Mouse (Mus musculus) left cerebral cortex, adult 6 months (tissue): ENCODE data around the gene Cenpm. TPM values are rescaled to one million over a fixed set of nuclear protein-coding genes. Genes with fewer than 3 reads are reported as not detected.

Experiments used
- long read RNA-seq, 2 experiments: library from polyadenylated mRNA; unstranded; transcript quantifications; one replicate each; pipeline ENCODE4 v2.0.0; 2019 to 2020
- polyA plus RNA-seq: library from polyadenylated mRNA; unstranded; fragments of <200 nt; fragmentation: Nextera tagmentation; gene quantifications from 2 replicates; pipeline ENCODE4 v1.2.3, GENCODE M21; 2021

The Cenpm gene
- 13.8 and 14.9 TPM in 2 replicates for polyA plus RNA-seq
- long read RNA-seq, experiment 1, partial matches to known transcripts: 3 of 9 reads
- long read RNA-seq, experiment 1, other reads (novel, unspliced or antisense): 4 of 9 reads
- long read RNA-seq, experiment 2, partial matches to known transcripts: 1 of 12 reads
- long read RNA-seq, experiment 2, other reads (novel, unspliced or antisense): 4 of 12 reads

GRCm38 (mm10) chr15:82244115-82244804, at the start of gene Cenpm:
Gene Cenpm, minus strand, starts transcription at chr15:82244748.

GRCm38 (mm10) chr15:82274593-82274926, 30.0 kb upstream of the Cenpm start, which contains the start of gene Sept3:
Gene Sept3, plus strand, starts transcription at chr15:82274893.

GRCm38 (mm10) chr15:82252097-82252496, 7.5 kb upstream of the Cenpm start, which contains the start of gene 1500009C09Rik:
Gene 1500009C09Rik, plus strand, starts transcription at chr15:82252397.

GRCm38 (mm10) chr15:82223657-82224601, 20.6 kb downstream of the Cenpm start, which contains the start of gene Tnfrsf13c:
Gene Tnfrsf13c, minus strand, starts transcription at chr15:82224369.

GRCm38 (mm10) chr15:82212752-82213063, 31.8 kb downstream of the Cenpm start, which contains the start of gene Shisa8:
Gene Shisa8, minus strand, starts transcription at chr15:82212815.

Other genes starting within 250 kb of the Cenpm start
- 48.9 and 88.1 TPM in 2 replicates for gene Desi1, start 210.9 kb downstream of the Cenpm start, polyA plus RNA-seq
- 245 and 274 TPM in 2 replicates for gene Snu13, start 197.2 kb downstream of the Cenpm start, polyA plus RNA-seq
- gene 4930407I10Rik, start 185.6 kb downstream of the Cenpm start, polyA plus RNA-seq: not detected in 2 replicates
- gene Mei1, start 174.8 kb downstream of the Cenpm start, polyA plus RNA-seq: 1.9 and 2.9 TPM in 2 replicates
- gene Ccdc134, start 116.8 kb downstream of the Cenpm start, polyA plus RNA-seq: 6.2 and 6.4 TPM in 2 replicates
- gene Srebf2, start 97.6 kb downstream of the Cenpm start, polyA plus RNA-seq: 57.0 and 87.6 TPM in 2 replicates
- 0.93 and 1.9 TPM in 2 replicates for gene Shisa8, start 31.9 kb downstream of the Cenpm start, polyA plus RNA-seq
- gene Tnfrsf13c, start 20.4 kb downstream of the Cenpm start, polyA plus RNA-seq: 0.23 TPM in 2 replicates
- gene 1500009C09Rik, start 7.6 kb upstream of the Cenpm start, polyA plus RNA-seq: 24.0 and 32.9 TPM in 2 replicates
- gene Sept3, start 30.1 kb upstream of the Cenpm start, polyA plus RNA-seq: 85.5 and 117 TPM in 2 replicates
- gene Wbp2nl, start 54.2 kb upstream of the Cenpm start, polyA plus RNA-seq: not detected in 2 replicates
- gene Naga, start 94.2 kb upstream of the Cenpm start, polyA plus RNA-seq: 23.6 and 25.5 TPM in 2 replicates
- 0.79 and 0.91 TPM in 2 replicates for gene Pheta2, start 94.2 kb upstream of the Cenpm start, polyA plus RNA-seq
- gene Smdt1, start 94.2 kb upstream of the Cenpm start, polyA plus RNA-seq: 859 and 926 TPM in 2 replicates
- gene Ndufa6, start 109.6 kb upstream of the Cenpm start, polyA plus RNA-seq: 991 and 1,014 TPM in 2 replicates
- 15.5 and 16.5 TPM in 2 replicates for gene Cyp2d22, start 135.5 kb upstream of the Cenpm start, polyA plus RNA-seq
- gene Cyp2d11, start 149.3 kb upstream of the Cenpm start, polyA plus RNA-seq: not detected in 2 replicates
- not detected in 2 replicates for gene Cyp2d10, start 162.4 kb upstream of the Cenpm start, polyA plus RNA-seq
- not detected in 2 replicates for gene Cyp2d9, start 188.7 kb upstream of the Cenpm start, polyA plus RNA-seq